Mouse (Mus musculus): Measurements from ENCODE around the gene Cryaa. TPM values are rescaled to one million over a fixed set of nuclear protein-coding genes. Genes with fewer than 3 reads are reported as not detected.

The Cryaa gene
- polyA plus RNA-seq, 1 experiment from 2014 or later: 0.33 TPM

GRCm38 (mm10) chr17:31710455-31710854 is 32.8 kb downstream of the Cryaa start:
- Histone ChIP-seq H3K4me2 (no peak overlapping the region), H3K36me3 (no peaks in the 10 kb centered on the region), H3K9me3 (0 out of 2 replicates have a peak, but pooled peaks cover 6% of the 10 kb centered on the region), H3K4me1 (replicated peaks) (no peaks in the 10 kb centered on the region), H3K27me3 (0 out of 2 replicates have a peak, but pooled peaks cover 3% of the 10 kb centered on the region), H3K9ac (replicated peaks) (no peak overlapping the region), H3K27ac (no peak overlapping the region), H3K4me3 (replicated peaks) (no peak overlapping the region)
- 67% methylated on average over 8 of the region's 8 CpGs for WGBS
- no peak for ATAC-seq (ENCODE audit: insufficient number of reproducible peaks, insufficient read depth, low FRiP score, low TSS enrichment, low read depth)

GRCm38 (mm10) chr17:31713709-31714108 is 36.1 kb downstream of the Cryaa start:
- ATAC-seq (ENCODE audit: insufficient number of reproducible peaks, insufficient read depth, low FRiP score, low TSS enrichment, low read depth): no peak
- whole genome bisulfite sequencing: 82% methylated on average over 9 of the region's 9 CpGs
- Histone ChIP-seq H3K4me3 (replicated peaks) (no peak overlapping the region), H3K9ac (replicated peaks) (no peak overlapping the region), H3K27ac (no peak overlapping the region), H3K4me2 (no peak overlapping the region), H3K36me3 (no peaks in the 10 kb centered on the region), H3K4me1 (replicated peaks) (no peaks in the 10 kb centered on the region), H3K9me3 (0 out of 2 replicates have a peak, but pooled peaks cover 6% of the 10 kb centered on the region), H3K27me3 (no peaks in the 10 kb centered on the region)

GRCm38 (mm10) chr17:31714125-31714524 is 36.5 kb downstream of the Cryaa start:
- H3K9ac ChIP-seq (replicated peaks): no peak overlapping the region
- 0 out of 2 replicates have a peak, but pooled peaks cover 6% of the 10 kb centered on the region for H3K9me3 ChIP-seq
- no peak overlapping the region for H3K4me2 ChIP-seq
- 87% methylated on average over 3 of the region's 3 CpGs for WGBS
- H3K4me1 ChIP-seq (replicated peaks): no peaks in the 10 kb centered on the region
- no peak overlapping the region for H3K4me3 ChIP-seq (replicated peaks)
- no peaks in the 10 kb centered on the region for H3K27me3 ChIP-seq
- no peaks in the 10 kb centered on the region for H3K36me3 ChIP-seq
- H3K27ac ChIP-seq: no peak overlapping the region
- ATAC-seq (ENCODE audit: insufficient number of reproducible peaks, insufficient read depth, low FRiP score, low TSS enrichment, low read depth): no peak

GRCm38 (mm10) chr17:31715006-31715405 is 37.4 kb downstream of the Cryaa start:
- Histone ChIP-seq H3K36me3 (no peaks in the 10 kb centered on the region), H3K4me2 (no peak overlapping the region), H3K27me3 (no peaks in the 10 kb centered on the region), H3K9me3 (0 out of 2 replicates have a peak, but pooled peaks cover 6% of the 10 kb centered on the region), H3K27ac (no peak overlapping the region), H3K9ac (replicated peaks) (no peak overlapping the region), H3K4me3 (replicated peaks) (no peak overlapping the region), H3K4me1 (replicated peaks) (no peaks in the 10 kb centered on the region)
- 85% methylated on average over 11 of the region's 11 CpGs for WGBS
- ATAC-seq (ENCODE audit: insufficient number of reproducible peaks, insufficient read depth, low FRiP score, low TSS enrichment, low read depth): no peak

- ATAC-seq (ENCODE audit: insufficient number of reproducible peaks, insufficient read depth, low FRiP score, low TSS enrichment, low read depth): no peak
- no peaks in the 10 kb centered on the region for H3K36me3 ChIP-seq
- 0 out of 2 replicates have a peak, but pooled peaks cover 3% of the 10 kb centered on the region for H3K27me3 ChIP-seq
- H3K27ac ChIP-seq: no peak overlapping the region
- H3K9me3 ChIP-seq: no peaks in the 10 kb centered on the region
- no peak overlapping the region for H3K4me3 ChIP-seq (replicated peaks)
- H3K4me2 ChIP-seq: no peak overlapping the region
- H3K9ac ChIP-seq (replicated peaks): no peak overlapping the region
- 83% methylated on average over 6 of the region's 6 CpGs for WGBS
- peaks cover 13% of the 10 kb centered on the region; the same call in 1 of the 2 replicates for H3K4me1 ChIP-seq (replicated peaks)
These were observed 44.0 kb downstream of the Cryaa start for GRCm38 (mm10) chr17:31721637-31722036.

- no peak overlapping the region for H3K4me2 ChIP-seq
- H3K4me1 ChIP-seq (replicated peaks): peaks cover 16% of the 10 kb centered on the region
- H3K36me3 ChIP-seq: no peaks in the 10 kb centered on the region
- no peak for ATAC-seq (ENCODE audit: insufficient number of reproducible peaks, insufficient read depth, low FRiP score, low TSS enrichment, low read depth)
- H3K4me3 ChIP-seq (replicated peaks): no peak overlapping the region
- 38% methylated on average over 6 of the region's 6 CpGs for WGBS
- 0 out of 2 replicates have a peak, but pooled peaks cover 3% of the 10 kb centered on the region for H3K27me3 ChIP-seq
- no peak overlapping the region for H3K27ac ChIP-seq
- 0 out of 2 replicates have a peak overlapping the region, but pooled peaks have one; percentile 1 for H3K9ac ChIP-seq (replicated peaks)
- no peaks in the 10 kb centered on the region for H3K9me3 ChIP-seq
These were observed 47.8 kb downstream of the Cryaa start for GRCm38 (mm10) chr17:31725366-31725765.

- Histone ChIP-seq H3K9me3 (no peaks in the 10 kb centered on the region), H3K36me3 (no peaks in the 10 kb centered on the region), H3K4me3 (replicated peaks) (no peak overlapping the region), H3K27me3 (0 out of 2 replicates have a peak, but pooled peaks cover 3% of the 10 kb centered on the region), H3K9ac (replicated peaks) (no peak overlapping the region), H3K4me1 (replicated peaks) (peaks cover 22% of the 10 kb centered on the region), H3K4me2 (no peak overlapping the region), H3K27ac (no peak overlapping the region)
- ATAC-seq (ENCODE audit: insufficient number of reproducible peaks, insufficient read depth, low FRiP score, low TSS enrichment, low read depth): no peak
- WGBS: 93% methylated on average over 5 of the region's 5 CpGs
These were observed 48.6 kb downstream of the Cryaa start for GRCm38 (mm10) chr17:31726216-31726615.

GRCm38 (mm10) chr17:31727230-31727629 is 49.6 kb downstream of the Cryaa start:
- H3K27me3 ChIP-seq: 0 out of 2 replicates have a peak, but pooled peaks cover 3% of the 10 kb centered on the region
- no peaks in the 10 kb centered on the region for H3K36me3 ChIP-seq
- H3K9ac ChIP-seq (replicated peaks): no peak overlapping the region
- H3K4me1 ChIP-seq (replicated peaks): peaks cover 22% of the 10 kb centered on the region
- 71% methylated on average over 4 of the region's 4 CpGs for WGBS
- ATAC-seq (ENCODE audit: insufficient number of reproducible peaks, insufficient read depth, low FRiP score, low TSS enrichment, low read depth): no peak
- no peak overlapping the region for H3K27ac ChIP-seq
- no peak overlapping the region for H3K4me2 ChIP-seq
- H3K9me3 ChIP-seq: no peaks in the 10 kb centered on the region
- H3K4me3 ChIP-seq (replicated peaks): no peak overlapping the region

- no peak overlapping the region for H3K9ac ChIP-seq (replicated peaks)
- ATAC-seq (ENCODE audit: insufficient number of reproducible peaks, insufficient read depth, low FRiP score, low TSS enrichment, low read depth): no peak
- no peaks in the 10 kb centered on the region for H3K9me3 ChIP-seq
- no peak overlapping the region for H3K4me3 ChIP-seq (replicated peaks)
- H3K27me3 ChIP-seq: 0 out of 2 replicates have a peak, but pooled peaks cover 3% of the 10 kb centered on the region
- no peak overlapping the region for H3K27ac ChIP-seq
- peaks cover 22% of the 10 kb centered on the region for H3K4me1 ChIP-seq (replicated peaks)
- WGBS: 69% methylated on average over 4 of the region's 4 CpGs
- H3K4me2 ChIP-seq: no peak overlapping the region
- no peaks in the 10 kb centered on the region for H3K36me3 ChIP-seq
These were observed 50.4 kb downstream of the Cryaa start for GRCm38 (mm10) chr17:31728043-31728442.

GRCm38 (mm10) chr17:31728968-31729501 is 51.4 kb downstream of the Cryaa start:
- 79% methylated on average over 7 of the region's 7 CpGs for WGBS
- Histone ChIP-seq H3K9ac (replicated peaks) (no peak overlapping the region), H3K4me3 (replicated peaks) (no peak overlapping the region), H3K4me1 (replicated peaks) (peaks cover 22% of the 10 kb centered on the region), H3K36me3 (no peaks in the 10 kb centered on the region), H3K9me3 (no peaks in the 10 kb centered on the region), H3K27me3 (0 out of 2 replicates have a peak, but pooled peaks cover 3% of the 10 kb centered on the region), H3K27ac (no peak overlapping the region), H3K4me2 (no peak overlapping the region)
- ATAC-seq (ENCODE audit: insufficient number of reproducible peaks, insufficient read depth, low FRiP score, low TSS enrichment, low read depth): 0 out of 2 replicates have a peak, but pooled peaks have one; percentile 37

- no peak overlapping the region for H3K4me2 ChIP-seq
- 31% methylated on average over 6 of the region's 6 CpGs for WGBS
- H3K4me1 ChIP-seq (replicated peaks): peaks cover 16% of the 10 kb centered on the region
- no peak overlapping the region for H3K4me3 ChIP-seq (replicated peaks)
- no peak overlapping the region for H3K27ac ChIP-seq
- no peak overlapping the region for H3K9ac ChIP-seq (replicated peaks)
- H3K9me3 ChIP-seq: no peaks in the 10 kb centered on the region
- 0 out of 2 replicates have a peak, but pooled peaks cover 3% of the 10 kb centered on the region for H3K27me3 ChIP-seq
- no peaks in the 10 kb centered on the region for H3K36me3 ChIP-seq
- no peak for ATAC-seq (ENCODE audit: insufficient number of reproducible peaks, insufficient read depth, low FRiP score, low TSS enrichment, low read depth)
These were observed 53.4 kb downstream of the Cryaa start for GRCm38 (mm10) chr17:31731038-31731437.
